In genomic region chr1:6143891-6144290, GRCm38 (mm10) we compare ENCODE assay signal across 12 mouse cellular contexts.
DNase-seq lines count a peak whose midpoint lies in the region; ATAC-seq and TF ChIP-seq lines count a peak whose summit lies in the region.
"Had no signal": no experiment of that assay in that cellular context is flagged by ENCODE, and none has a peak within 500 bp of the region (broad histone marks: within the 10 kb centered on the region; RNA-seq: fewer than 3 reads in every experiment).

No protein-coding gene starts in this region.

- no peak overlapping the region for H3K9ac ChIP-seq in forebrain, embryonic 14.5 days (ENCODE audit: low read length)
- no peak overlapping the region for H3K9ac ChIP-seq in lung, embryonic 14.5 days
- H3K9ac ChIP-seq: stomach, embryonic 15.5 days had no signal

- no peaks in the 10 kb centered on the region for H3K4me1 ChIP-seq in forebrain, embryonic 14.5 days (ENCODE audit: control insufficient read depth, insufficient read depth, low read length)
- no peaks in the 10 kb centered on the region for H3K4me1 ChIP-seq in forebrain, embryonic 10.5 days
- no peaks in the 10 kb centered on the region for H3K4me1 ChIP-seq in lung, embryonic 14.5 days (ENCODE audit: insufficient read depth)
- H3K4me1 ChIP-seq: stomach, embryonic 15.5 days had no signal

- 67% methylated on average over 1 of the region's 1 CpGs for WGBS in forebrain, embryonic 14.5 days
- 72% methylated on average over 1 of the region's 1 CpGs for WGBS in forebrain, embryonic 10.5 days
- WGBS in lung, embryonic 14.5 days = 41% methylated on average over 1 of the region's 1 CpGs

- no peaks in the 10 kb centered on the region for H3K36me3 ChIP-seq in forebrain, embryonic 14.5 days (ENCODE audit: control insufficient read depth, insufficient read depth, low read length)
- no peaks in the 10 kb centered on the region for H3K36me3 ChIP-seq in forebrain, embryonic 10.5 days (replicated peaks)
- H3K36me3 ChIP-seq in lung, embryonic 14.5 days (ENCODE audit: insufficient read depth) = no peaks in the 10 kb centered on the region
- H3K36me3 ChIP-seq: stomach, embryonic 15.5 days had no signal

- no peak for ATAC-seq in forebrain, embryonic 14.5 days
- ATAC-seq in lung, embryonic 14.5 days (ENCODE audit: insufficient read depth) = no peak
- ATAC-seq: hindbrain, embryonic 16.5 days had no signal

- H3K4me2 ChIP-seq in forebrain, embryonic 14.5 days (ENCODE audit: low read length) = no peak overlapping the region
- no peak overlapping the region for H3K4me2 ChIP-seq in lung, embryonic 14.5 days
- H3K4me2 ChIP-seq: stomach, embryonic 15.5 days had no signal

- no peak overlapping the region for H3K27ac ChIP-seq in forebrain, embryonic 14.5 days (ENCODE audit: low read depth, low read length)
- no peak overlapping the region for H3K27ac ChIP-seq in forebrain, embryonic 10.5 days
- no peak overlapping the region for H3K27ac ChIP-seq in lung, embryonic 14.5 days (ENCODE audit: low read depth)
- H3K27ac ChIP-seq: stomach, embryonic 15.5 days had no signal

- H3K9me3 ChIP-seq in forebrain, embryonic 14.5 days (replicated peaks; ENCODE audit: control insufficient read depth, low read length) = no peaks in the 10 kb centered on the region
- no peaks in the 10 kb centered on the region for H3K9me3 ChIP-seq in forebrain, embryonic 10.5 days
- H3K9me3 ChIP-seq in lung, embryonic 14.5 days (ENCODE audit: low read depth, low read length) = no peaks in the 10 kb centered on the region
- H3K9me3 ChIP-seq: stomach, embryonic 15.5 days had no signal

- no peak overlapping the region for H3K4me3 ChIP-seq in forebrain, embryonic 14.5 days (ENCODE audit: low read depth, low read length)
- H3K4me3 ChIP-seq in forebrain, embryonic 10.5 days = no peak overlapping the region
- H3K4me3 ChIP-seq in lung, embryonic 14.5 days (ENCODE audit: low read depth, low read length) = no peak overlapping the region
- H3K4me3 ChIP-seq: stomach, embryonic 15.5 days had no signal

- peak; percentile 48 for TF ChIP-seq CTCF in lung, embryonic 14.5 days (IDR thresholded peaks at IDR 0.05; ENCODE audit: low read depth)

- no peaks in the 10 kb centered on the region for H3K27me3 ChIP-seq in forebrain, embryonic 14.5 days (replicated peaks; ENCODE audit: control insufficient read depth, insufficient read depth, low read length)
- no peaks in the 10 kb centered on the region for H3K27me3 ChIP-seq in forebrain, embryonic 10.5 days (ENCODE audit: poor library complexity, severe bottlenecking)
- H3K27me3 ChIP-seq in lung, embryonic 14.5 days (ENCODE audit: insufficient read depth, low read length) = no peaks in the 10 kb centered on the region
- H3K27me3 ChIP-seq: stomach, embryonic 15.5 days had no signal

- DNase-seq in forebrain, embryonic 14.5 days (ENCODE audit: low spot score) = peak; percentile 0
- DNase-seq in forebrain, embryonic 10.5 days (ENCODE audit: extremely low spot score, low spot score) = no peak
- DNase-seq in lung, embryonic 14.5 days = peak; percentile 9
- no peak for DNase-seq in lung, postnatal 14 days
- DNase-seq in ES-CJ7 (ENCODE audit: low read depth, low spot score) = peak; percentile 78
- peak; percentile 24 for DNase-seq in forelimb bud, embryonic 11.5 days (ENCODE audit: low read depth, low spot score)
- DNase-seq in yolk sac, embryonic 10.5 days (ENCODE audit: low spot score) = no peak
- DNase-seq in natural killer cell, adult 2 months (ENCODE audit: low spot score in 2 of 2) = no peak
- DNase-seq: heart, adult 11 months; lung, postnatal 4 days had no signal

Comparison
In these comparisons a context has a peak if more than half of its experiments do, and no peak if none do; other contexts are left out.
1. DNase-seq: peak in forebrain, embryonic 14.5 days (single experiment), lung, embryonic 14.5 days (single experiment), ES-CJ7 (single experiment) and forelimb bud, embryonic 11.5 days (single experiment); none in forebrain, embryonic 10.5 days (single experiment), lung, postnatal 14 days (single experiment), yolk sac, embryonic 10.5 days (single experiment) and natural killer cell, adult 2 months (0 of 2).